Mouse (Mus musculus): ENCODE data around the gene Mlxipl.
"Not testable (repeated sequence)": the region's sequence is repeated elsewhere in the genome, so short reads cannot be mapped to it uniquely, and the experiment has no call there.

Mlxipl gene

DNA sequence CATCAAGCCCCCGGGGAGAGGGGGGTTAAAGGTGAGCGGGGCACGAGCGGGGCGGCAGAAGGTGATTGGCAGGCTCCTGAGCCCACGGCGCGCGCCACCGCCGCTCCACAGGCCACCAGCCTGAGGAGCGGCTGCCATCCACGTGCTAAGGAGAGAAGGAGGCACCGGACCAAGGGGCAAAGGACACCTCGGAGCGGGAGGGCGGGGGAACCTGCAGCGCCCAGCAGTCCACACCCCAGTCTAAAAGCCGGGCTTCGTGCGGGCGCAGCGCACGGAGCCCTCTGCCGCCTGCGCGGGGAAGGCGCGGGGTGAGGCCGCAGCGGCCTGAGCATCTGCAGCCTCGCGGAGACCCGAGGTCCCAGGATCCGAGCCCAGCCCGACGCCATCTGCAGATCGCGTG, at the start of gene Mlxipl:
TSS of gene Mlxipl (plus strand) at position 238 of the 400 bp plus-strand sequence.
- DNase-seq (ENCODE audit: low spot score in 2 of 2) = no peak

DNA sequence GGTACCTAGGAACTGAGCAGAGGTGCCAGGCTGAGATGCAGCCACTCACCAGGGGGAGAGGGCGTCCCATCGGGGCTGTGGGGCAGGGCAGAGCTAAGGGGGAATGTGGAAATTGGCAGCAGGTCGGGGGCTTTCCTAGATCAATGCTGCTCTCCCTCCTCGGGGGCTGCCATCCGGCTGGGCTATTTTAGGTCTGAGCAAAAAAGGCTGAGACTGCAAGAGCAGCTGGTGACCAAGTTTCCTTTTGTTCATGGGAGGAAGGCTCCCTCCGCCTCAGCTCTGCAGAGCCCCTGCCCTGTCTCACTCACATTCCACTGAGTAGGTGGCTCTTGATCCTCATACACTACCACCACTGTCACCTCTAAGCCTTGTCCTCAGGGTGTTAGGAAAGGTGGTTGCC, 49.6 kb upstream of the Mlxipl start:
- DNase-seq (ENCODE audit: low spot score in 2 of 2) = no peak

DNA sequence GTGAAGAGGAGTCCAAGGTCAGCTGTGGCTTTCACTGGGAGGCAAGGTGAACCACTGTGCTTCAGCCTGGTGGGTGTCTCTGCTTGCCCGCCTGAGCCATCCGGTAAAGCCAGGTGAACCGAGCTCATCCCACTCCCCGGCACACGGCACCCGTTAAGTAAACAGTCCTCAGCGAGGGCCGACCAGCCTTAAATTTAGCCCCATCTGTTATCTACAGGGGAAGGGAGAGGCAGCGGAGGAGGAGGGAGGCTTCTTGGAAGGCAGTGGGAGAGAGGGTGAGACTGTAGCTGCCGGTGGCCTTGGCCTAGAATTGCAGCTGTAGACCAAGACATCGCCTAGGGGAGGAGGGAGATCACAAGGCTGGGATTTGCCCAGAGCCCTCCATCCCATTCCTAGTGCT, 48.9 kb upstream of the Mlxipl start:
- no peak for DNase-seq (ENCODE audit: low spot score in 2 of 2)

DNA sequence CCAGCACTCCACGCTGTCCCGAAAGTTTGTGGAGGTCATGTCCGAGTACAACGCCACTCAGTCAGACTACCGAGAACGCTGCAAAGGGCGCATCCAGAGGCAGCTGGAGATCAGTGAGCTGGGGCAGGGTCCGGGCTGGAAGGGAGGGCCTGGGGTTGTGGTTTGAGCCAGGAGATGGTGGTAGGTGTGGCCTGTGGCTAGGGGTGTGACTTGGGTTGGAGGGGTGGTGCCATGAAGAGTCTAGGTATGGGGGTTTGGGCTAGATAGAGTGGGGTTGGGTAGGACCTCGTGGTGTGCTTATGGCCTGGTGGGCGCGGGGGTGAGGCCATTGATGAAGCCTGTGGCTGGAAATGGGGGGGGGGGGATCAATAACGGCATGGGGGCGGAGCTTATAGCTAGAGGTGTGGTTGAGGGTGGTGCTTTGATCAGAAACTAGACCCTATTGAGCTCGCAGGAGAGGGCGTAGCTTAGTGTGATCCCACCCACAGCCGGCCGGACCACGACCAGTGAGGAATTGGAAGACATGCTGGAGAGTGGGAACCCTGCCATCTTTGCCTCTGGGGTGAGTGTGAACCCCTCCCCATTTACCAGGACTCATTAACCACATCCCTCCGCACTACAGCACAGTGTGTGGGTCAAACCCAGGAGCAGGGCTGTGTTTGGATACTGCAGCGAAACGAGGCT, 47.4 kb upstream of the Mlxipl start:
- no peak for DNase-seq (ENCODE audit: low spot score in 2 of 2)

DNA sequence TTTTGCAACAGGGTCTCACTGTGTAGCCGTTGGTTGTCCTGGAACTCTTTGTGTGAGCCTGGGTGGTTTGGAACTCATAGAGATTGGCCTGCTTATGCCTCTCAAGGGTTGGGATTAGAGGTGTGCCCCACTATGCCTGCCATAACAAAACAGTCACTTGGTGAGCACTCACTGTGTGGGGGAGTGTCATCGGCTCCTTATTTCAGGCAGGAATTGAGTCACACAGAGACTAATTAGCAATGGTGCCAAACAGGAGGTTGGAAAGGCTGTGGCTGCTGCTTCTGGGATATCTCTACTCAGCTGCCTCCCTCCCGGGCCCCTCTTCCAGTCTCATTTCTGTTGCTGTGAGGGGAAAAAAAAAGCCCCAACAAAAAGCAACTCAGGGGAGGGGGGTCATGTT, 45.1 kb upstream of the Mlxipl start:
- DNase-seq (ENCODE audit: low spot score in 2 of 2) = no peak

DNA sequence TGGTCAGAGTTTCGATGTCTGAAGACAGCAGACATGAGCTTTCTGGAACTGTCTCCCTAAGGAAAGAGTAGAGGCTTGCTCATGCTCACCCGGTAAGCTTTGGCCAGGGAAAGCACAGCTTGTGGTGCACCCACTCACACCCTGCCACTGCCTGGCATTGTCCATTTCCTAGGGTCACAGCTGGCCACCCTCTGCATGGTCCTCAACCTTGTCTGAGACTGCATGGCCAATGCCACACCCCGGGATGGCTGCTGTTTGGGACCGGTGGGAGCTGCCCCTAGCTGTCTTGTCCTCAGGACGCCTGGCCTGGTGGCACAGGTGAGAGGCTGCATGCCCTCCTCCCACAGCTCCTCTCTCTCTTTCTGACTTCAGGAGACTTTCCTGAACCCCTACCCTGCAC, 41.2 kb upstream of the Mlxipl start:
- no peak for DNase-seq (ENCODE audit: low spot score in 2 of 2)

DNA sequence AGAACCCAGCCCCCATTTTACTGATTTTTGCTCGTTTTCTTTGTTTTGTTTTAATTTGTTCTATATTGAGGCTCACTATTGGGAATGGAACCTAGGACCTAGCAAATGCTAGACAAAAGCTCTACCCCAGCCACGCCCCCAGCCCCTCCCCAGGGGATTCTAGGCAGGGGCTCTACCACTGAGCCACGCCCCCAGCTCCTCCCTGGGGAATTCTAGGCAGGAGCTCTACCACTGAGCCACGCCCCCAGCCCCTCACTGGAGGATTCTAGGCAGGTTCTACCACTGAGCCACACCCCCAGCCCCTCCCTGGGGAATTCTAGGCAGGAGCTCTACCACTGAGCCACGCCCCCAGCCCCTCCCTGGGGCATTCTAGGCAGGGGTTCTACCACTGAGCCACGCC, 40.4 kb upstream of the Mlxipl start:
- not testable (repeated sequence) for DNase-seq (ENCODE audit: low spot score in 2 of 2)

DNA sequence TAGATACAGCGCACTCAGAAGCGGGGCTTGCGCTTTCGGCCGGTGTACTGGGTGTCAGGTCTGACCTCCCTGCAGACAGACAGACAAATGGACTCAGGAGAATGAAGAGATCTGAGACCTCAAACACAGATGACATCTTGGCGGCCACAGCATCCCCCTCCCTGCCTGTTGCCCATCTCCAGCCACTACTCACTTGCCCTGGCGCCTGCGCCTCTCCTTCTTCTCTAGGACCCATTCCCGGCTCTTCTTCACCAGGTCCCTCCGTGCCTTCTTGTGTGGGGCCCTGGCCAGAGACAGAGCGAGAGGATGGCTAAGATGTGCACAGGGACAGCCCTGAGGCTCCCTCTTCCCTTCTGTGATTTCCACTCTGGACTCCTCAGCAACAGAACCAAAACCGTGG, 36.3 kb upstream of the Mlxipl start:
- no peak for DNase-seq (ENCODE audit: low spot score in 2 of 2)

DNA sequence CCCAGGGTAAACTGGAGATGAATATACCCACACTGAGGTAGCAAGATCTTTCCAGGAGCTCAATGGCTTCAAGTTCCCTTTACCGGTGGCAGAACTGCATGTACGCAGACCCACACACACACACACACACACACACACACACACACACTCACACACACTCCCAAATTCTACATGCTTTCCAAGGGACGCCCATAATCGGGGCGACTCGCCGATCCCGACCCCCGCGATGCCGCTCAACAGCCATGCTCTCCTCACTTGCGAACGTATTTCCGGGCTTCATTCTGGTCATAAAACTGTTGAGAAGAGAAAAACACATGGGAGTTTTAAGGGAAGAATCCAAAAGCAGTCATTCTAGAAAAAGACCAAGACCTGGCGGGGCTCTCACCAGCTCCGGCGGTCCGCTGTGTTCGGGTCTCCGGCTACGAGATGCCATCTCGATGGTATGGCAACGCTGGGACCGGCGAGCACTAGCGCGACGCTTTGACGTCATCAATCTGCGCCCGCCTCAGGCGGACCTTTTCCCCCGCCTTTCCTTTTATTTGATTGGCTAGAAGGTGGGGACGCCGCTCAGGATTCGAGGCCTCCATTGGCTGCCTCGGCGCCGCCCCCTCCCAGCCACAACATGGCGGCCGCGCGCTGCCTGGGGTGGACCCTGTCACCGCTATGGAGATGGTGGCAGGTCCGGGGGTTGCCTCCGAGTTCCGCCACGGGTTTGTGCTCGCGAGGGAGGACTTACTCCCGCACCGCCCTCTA, 25.9 kb upstream of the Mlxipl start, which contains the start of gene Dnajc30:
TSS of gene Dnajc30 (plus strand) at position 574 of the 753 bp plus-strand sequence.
- DNase-seq (ENCODE audit: low spot score in 2 of 2) = peak; percentile 93 to 97

DNA sequence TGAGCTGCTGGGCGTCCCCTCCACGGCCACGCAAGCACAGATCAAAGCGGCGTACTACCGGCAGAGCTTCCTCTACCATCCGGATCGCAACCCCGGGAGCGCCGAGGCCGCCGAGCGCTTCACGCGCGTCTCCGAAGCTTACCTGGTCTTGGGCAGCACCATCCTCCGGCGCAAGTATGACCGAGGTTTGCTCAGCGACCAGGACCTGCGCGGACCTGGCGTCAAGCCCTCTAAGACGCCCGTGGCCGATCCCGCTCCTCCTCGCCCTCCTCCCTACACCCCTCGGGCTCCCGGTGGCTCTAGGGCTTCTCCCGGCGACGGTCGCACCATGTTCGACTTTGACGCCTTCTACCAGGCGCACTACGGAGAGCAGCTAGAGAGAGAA, 25.3 kb upstream of the Mlxipl start:
- DNase-seq (ENCODE audit: low spot score in 2 of 2) = no peak

DNA sequence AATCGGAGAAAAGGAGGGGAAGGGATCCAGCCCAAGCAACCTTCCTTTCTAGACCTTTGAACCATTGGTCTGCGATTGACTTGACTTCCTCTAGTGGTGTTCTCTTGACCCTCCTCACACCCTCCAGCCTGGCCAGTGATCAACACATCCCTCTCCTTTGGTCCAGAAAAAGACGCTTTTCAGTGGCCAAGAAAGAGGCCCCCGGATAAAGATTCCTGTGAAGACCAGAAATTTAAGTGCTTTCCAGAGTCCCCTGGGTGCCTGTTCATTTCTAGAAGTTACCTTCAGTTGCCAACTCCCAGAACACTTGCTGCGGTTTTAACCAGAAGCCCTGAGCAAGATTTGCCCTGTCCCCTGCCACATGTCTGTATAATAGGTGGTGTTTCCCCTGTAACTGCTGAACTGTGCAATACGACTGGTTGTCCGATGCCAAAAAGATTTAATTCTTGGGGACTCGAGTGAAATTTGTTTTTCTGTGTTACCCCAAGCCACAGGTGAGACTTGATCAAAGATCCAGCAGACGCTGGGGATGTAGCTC, 24.7 kb upstream of the Mlxipl start, which contains the start of gene Bud23:
TSS of gene Bud23 (minus strand) at position 51 of the 538 bp plus-strand sequence.
- DNase-seq (ENCODE audit: low spot score in 2 of 2) = not testable (repeated sequence)

DNA sequence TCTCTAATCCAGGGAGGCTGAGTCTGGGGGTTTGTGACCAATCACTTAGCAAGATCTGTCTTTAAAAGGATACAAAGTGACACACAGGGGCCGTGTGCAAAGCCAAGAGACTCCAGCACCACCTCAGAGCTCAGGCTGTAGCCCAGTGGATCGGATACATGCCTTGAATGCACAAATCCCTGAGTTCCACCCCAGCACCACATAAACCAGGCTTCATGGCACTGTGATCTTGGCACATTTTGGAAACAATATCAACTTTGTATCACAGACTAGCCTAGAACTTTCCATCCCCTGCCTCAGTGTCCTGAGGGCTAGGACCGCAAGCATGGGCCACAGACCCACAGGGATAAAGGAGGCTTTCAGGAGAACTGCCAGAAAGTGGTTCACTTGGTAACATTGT, 23.7 kb upstream of the Mlxipl start:
- no peak for DNase-seq (ENCODE audit: low spot score in 2 of 2)

DNA sequence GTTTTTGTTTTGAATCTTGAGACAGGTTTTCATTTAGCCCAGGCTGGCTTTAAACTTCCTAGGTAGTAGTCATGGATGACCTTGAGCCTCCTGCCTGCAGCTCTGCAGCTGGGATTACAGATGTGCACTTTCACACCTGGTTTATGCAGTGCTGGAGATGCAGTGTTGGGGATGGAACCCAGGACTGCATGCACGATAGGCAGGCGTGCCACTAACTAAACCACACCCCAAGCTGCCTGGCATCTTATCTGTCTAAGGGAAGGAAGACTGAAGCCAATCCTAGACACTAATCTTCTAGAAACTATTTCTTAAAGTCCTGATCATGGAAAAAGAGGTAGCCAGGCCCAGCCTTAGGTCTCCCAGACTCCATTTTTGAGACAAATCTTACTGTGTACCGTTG, 19.2 kb upstream of the Mlxipl start:
- no peak for DNase-seq (ENCODE audit: low spot score in 2 of 2)

DNA sequence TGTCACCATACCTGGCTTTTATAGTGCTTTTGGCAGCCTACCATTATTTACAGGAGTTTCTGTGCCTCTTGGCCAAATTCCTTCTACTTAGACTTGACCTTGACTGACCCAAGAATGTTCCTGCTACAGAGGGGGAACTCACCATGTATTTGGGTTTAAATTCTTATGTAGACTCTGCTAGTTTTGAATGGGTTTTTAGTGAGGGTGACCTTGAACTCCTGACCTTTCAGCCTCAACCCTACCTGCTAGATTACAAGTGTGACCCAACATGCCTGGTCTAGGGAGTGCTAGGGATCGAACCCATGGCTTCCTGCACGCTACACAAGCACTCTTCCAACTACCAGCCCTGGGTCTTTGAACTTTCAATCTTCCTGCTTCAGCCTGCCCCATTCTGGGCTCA, 17.6 kb upstream of the Mlxipl start:
- no peak for DNase-seq (ENCODE audit: low spot score in 2 of 2)

DNA sequence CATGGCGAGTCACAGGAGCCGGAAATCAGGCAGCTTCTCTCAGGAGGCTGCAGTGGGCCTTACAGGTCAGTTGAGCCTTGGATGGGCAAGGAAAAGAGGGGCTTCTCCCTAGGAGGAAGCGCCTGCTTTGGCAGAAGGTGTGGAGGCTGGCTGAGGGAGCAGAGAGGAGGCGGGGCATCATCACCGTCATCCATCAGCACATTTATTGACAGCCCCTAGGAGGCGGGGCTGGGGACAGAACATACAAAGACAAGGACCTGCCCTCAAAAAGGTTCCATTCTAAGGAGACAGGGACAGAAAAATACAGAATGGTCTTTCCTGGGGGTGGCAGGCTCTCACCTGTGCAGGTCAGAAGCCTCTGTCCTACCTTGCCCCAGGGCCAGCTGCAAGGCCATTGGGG, 17.0 kb upstream of the Mlxipl start:
- DNase-seq (ENCODE audit: low spot score in 2 of 2) = no peak

DNA sequence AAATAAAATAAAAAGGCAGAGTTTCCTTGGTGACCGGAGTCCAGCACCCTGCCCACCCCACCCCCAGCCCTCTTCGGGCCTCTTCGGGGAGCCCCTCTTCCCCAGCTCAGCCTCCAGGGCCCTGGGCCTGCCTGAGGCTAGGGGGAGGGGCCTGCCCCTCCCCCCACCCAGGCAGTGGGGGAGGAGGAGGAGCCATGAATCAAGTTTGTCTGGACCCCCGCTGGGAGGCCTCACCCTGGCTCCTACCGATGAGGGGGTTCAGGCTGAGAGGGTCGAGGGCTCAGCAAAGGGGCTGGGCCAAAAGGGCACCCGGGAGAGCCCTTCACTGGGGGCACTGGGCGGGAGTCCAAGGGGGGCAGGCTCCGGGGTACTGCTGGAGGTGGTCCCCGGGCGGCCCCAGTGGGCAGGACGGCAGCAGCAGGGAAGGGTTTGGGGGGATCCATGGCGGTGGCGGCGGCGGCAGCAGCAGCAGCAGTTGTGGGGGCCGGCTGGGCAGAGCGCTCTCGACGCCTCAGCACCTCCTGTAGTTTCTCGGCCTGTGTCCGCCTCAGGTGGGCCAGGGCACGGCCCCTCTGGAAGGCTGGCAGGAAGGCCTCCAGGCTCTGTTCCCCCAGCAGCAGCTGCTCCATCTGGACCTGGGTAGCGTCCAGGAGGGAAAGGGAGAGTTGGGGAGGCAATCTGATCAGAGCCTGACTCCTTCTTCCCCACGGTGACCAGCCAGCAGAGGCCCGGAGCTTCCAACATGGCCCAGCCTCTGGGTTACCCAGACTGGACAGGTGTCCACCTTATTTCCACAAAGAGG, 16.1 kb upstream of the Mlxipl start:
- DNase-seq (ENCODE audit: low spot score in 2 of 2) = no peak

DNA sequence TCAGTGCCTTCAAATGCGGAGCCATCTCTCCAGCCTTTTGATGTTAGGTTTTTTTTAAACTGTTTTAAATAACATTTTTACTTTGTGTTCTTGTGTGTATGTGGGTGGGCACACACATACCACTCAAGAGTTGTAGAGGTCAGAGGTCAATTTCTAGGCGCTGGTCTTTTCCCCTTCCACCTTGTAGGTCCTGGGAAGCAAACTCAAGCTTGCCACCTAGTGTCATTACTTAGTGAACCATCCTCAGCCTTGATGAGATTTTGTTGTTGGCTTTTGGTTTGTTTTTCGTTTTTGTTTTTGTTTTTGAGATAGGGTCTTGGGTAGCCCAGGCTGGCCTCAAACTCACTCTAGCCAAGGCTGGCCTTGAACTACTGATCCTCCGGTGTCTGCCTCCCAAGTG, 14.0 kb upstream of the Mlxipl start:
- DNase-seq (ENCODE audit: low spot score in 2 of 2) = no peak

DNA sequence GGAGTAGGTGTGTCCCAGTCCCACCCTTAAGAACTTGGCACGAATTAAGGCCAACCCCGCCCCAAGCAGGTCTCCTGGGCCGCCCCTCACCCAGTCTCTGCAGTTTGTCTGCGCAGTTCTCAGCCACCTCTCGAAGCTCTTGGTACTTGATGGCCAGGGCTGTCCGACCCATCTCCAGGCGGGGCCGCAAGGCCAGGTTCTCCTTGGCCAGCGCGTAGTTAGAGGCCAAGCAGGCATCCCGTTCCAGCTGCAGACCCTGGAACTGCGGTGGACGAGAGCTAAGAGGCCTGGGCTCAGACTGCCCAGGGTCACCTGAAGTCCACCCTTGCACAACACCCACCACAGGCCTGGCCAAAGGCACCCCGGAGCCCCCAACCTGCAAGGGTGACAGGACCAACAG, 13.3 kb upstream of the Mlxipl start:
- DNase-seq (ENCODE audit: low spot score in 2 of 2) = no peak

DNA sequence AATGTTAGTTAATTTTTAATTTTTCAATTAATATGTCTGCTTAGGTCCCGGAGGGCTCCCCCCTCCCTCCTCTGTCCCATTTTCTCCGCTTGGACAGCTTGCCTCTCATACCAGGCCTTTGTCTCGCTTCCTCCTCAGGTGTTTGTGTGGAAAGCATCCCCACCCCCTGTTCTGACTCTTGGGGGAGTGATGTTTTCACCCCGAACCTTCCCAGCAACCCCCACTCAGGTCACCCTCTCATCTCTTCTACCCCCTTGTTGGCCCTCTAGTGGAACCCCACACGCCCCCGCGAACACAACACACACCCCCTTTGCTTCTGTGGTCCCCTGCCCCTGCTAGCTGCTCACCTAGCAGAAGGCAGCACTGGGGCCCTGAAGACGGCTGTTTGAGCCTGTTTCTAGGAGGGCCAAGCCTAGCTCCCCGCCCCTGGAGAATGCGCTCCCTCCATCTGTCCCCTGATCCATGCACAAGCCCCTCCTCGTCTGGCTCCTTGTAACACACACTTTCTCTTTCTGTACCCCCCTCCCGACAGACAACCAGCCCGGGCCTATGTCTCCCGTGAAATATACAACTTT, 12.7 kb upstream of the Mlxipl start:
- no peak for DNase-seq (ENCODE audit: low spot score in 2 of 2)

DNA sequence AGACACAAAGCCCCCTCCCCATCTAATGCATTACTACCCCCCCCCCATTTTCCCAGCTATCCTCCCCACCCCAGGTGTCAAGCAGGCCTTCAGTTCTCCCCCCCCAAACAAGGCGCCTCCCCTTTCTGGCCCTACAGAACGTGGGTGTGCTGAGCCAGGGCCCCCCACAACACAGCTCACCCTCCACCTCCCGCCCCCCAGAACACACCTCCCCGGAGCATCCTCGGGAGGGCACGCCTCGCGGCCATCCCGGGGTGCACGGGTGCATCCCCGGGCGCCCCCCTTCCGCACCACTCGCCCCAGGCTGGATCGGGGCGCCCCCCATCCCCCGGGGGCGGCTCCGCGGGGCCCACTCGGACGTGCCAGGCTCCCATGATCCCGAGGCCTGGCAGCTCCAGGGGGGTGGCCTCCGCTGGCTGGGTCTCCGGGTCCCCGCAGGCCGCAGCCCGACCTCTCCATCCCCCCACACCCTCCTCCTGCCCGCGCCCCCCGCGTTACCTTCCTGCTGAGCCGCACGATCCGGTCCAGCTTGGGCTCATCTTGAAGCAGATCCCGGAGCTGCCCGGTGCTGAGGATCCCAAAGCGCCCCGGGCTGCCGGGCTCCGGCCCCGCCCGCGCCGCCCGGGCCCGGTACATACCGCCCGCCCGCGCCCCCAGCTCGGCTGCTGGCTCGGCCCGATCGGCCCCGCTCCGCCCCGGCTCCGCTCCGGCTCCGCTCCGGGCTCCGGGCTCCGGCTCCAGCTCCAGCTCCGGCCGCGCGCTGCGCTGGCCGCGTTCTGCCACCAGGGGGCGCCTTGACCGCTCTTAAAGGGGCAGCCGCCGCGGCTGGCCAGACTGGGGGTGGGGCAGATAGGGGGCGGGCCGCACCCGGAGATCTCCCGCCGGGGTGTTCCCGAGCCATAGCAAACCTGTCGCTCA, 11.9 kb upstream of the Mlxipl start, which contains the start of gene Vps37d:
TSS of gene Vps37d (minus strand) at position 703 of the 918 bp plus-strand sequence.
- peak; percentile 83 to 91 for DNase-seq (ENCODE audit: low spot score in 2 of 2)

DNA sequence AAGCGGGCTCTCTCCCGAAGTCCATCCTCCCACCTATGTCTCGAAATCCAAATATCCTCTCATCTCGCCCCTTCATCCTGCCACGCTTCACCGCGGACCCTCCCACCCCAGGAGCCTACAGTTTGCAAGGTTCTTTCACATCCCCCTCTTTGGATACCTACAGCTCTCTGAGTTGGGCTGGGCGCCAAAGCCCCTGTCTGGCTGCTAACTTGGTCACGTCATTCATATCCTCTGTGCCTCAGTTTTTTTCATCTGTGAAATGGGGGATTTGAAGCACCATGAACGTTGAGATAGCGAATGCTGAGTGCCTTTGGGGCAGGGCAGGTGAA, 11.2 kb upstream of the Mlxipl start:
- DNase-seq (ENCODE audit: low spot score in 2 of 2) = no peak
